Mouse (Mus musculus) thymus, postnatal 0 days (tissue): ENCODE data around the gene Ar. TPM values are rescaled to one million over a fixed set of nuclear protein-coding genes. Genes with fewer than 3 reads are reported as not detected.

Experiments
- DNase-seq: peaks from one replicate; pipeline ENCODE4 v3.0.0-alpha.2; 2015; ENCODE audit warnings: low spot score
- polyA plus RNA-seq: library from polyadenylated mRNA; unstranded; fragments of >200 nt; fragmentation: Nextera tagmentation; extraction: Ambion mirVana; gene quantifications from 2 replicates; pipeline ENCODE4 v1.2.1, GENCODE M21; 2015

Ar gene
- polyA plus RNA-seq = 0.22 and 0.28 TPM in 2 replicates

- no peak for DNase-seq
These were observed at the start of gene Ar for GRCm38 (mm10) chrX:98148531-98149342. Gene Ar, plus strand, starts transcription at chrX:98148769.

DNA sequence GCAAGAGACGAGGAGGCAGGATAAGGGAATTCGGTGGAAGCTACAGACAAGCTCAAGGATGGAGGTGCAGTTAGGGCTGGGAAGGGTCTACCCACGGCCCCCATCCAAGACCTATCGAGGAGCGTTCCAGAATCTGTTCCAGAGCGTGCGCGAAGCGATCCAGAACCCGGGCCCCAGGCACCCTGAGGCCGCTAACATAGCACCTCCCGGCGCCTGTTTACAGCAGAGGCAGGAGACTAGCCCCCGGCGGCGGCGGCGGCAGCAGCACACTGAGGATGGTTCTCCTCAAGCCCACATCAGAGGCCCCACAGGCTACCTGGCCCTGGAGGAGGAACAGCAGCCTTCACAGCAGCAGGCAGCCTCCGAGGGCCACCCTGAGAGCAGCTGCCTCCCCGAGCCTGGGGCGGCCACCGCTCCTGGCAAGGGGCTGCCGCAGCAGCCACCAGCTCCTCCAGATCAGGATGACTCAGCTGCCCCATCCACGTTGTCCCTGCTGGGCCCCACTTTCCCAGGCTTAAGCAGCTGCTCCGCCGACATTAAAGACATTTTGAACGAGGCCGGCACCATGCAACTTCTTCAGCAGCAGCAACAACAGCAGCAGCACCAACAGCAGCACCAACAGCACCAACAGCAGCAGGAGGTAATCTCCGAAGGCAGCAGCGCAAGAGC lies 1.3 kb downstream of the Ar start:
- DNase-seq = no peak

- no peak for DNase-seq
These were observed 2.0 kb downstream of the Ar start for GRCm38 (mm10) chrX:98150393-98151119.

DNA sequence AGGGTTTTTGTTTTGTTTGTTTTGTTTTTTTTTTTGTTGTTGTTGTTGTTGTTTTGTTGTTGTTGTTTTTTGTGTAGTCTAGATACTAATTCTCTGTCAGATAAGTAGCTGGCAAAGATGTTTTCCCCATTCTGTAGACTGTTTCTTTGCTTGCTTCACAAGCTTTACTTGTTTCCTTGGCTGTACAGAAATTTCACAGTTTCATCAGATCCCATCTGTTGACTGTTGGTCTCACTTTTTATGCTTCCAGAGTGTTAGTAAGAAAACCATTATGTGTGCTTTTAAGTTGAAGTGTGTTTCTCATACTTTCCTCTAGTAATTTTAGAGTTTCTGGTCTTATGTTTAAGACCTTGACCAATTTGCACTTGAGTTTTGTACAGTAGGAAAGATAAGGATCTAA lies 41.2 kb downstream of the Ar start:
- no peak for DNase-seq

DNA sequence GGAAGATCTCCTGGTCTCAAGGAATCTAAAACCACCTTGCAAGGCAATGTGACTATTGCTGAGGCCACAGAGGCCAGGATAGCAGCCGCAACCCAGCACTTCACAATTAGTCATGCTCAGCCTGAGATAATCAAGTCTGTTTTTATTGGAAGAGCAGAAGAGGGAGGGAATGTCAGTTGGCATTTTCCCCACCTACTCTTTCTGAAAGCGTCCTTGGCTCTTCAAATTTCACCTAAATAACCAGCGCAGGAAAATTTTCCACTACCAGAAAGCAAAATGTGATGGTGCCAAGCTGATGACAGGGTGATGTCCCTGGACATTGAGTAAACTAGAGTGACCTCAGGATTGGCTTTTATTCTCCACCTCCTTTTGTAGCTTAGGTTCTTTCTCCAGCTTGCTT lies 57.2 kb downstream of the Ar start:
- DNase-seq = no peak

DNA sequence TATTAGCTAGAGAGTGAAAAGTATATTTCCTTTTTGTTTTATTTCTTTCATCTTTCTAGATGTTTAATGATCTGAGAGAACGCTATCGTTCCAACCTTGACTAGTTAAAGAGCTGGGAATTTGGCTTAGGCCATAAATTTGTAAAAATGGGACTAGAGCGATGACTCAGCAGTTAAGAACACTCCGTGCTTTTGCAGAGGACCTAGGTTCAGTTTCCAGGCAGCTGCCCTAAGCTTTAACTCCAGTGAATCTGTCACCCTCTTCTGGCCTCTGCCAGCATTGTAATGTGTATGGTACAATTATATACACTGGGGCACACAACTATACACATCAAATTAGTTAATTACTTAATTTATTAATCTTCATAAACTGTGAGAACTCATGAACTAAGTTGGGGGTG lies 58.6 kb downstream of the Ar start:
- DNase-seq = no peak

GRCm38 (mm10) chrX:98216103-98216502 lies 67.5 kb downstream of the Ar start:
- DNase-seq = no peak

- no peak for DNase-seq
These were observed 90.4 kb downstream of the Ar start for GRCm38 (mm10) chrX:98239011-98239410.

DNA sequence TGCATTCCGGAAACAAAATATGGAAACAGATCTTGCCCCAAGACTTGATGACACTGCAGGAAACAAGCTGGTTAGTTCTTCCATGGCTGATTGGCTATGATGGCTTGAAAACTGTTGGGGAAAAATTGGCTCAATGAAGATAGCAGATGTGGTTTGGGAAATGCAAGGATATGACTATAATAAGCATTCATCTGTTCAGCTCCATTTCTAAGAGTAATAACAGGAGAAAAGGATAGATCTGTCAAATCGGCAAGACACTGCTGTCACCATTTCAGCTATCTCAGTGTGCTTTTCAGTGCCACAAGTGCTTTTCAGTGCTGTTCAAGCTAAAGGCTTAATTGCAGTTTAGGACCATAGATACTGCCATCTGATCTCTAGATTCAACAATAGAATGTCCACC lies 96.5 kb downstream of the Ar start:
- no peak for DNase-seq

DNA sequence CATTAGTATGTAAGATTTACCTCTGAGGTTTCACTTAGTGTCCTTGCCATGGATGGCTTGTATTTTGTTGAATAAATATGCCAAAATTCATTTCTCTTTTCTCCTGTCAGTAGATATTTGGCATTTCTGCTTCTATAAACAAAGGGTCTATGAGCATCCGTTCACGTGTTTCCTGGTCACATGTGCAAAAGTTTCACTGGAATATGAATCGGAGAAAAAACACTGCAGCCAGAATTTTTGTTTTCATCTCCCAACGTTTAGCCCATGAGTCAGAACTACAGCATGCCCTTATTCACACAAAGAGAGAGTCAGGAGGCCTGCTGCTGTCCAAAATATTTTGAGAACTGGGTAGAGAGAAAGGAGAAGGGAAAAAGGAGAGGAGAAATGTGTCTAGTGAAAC lies 99.8 kb downstream of the Ar start:
- no peak for DNase-seq

GRCm38 (mm10) chrX:98259620-98260019 lies 111.1 kb downstream of the Ar start:
- peak; percentile 28 for DNase-seq

DNA sequence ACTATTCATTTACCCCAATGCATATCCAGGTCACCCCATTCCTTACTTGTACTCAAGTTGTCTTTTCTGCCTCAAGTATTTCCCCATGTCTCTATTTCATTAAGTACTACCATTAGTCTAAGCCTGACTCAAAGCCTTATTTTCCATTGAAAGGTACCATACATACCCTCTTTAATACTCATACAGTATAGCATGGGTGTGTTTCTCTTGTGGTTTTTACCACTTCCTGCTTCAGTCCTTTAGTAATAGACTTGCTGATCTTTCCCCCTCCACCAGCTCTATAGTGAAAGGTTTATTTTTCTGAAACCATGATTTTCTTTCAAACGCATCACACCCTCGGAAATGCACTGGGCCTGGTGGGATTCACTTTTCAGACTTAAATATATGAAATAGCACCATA lies 117.2 kb downstream of the Ar start:
- DNase-seq = no peak

GRCm38 (mm10) chrX:98271361-98271760 lies 122.8 kb downstream of the Ar start:
- DNase-seq = no peak

- DNase-seq = no peak
These were observed 143.2 kb downstream of the Ar start for GRCm38 (mm10) chrX:98291763-98292162.

GRCm38 (mm10) chrX:98300685-98301084 lies 152.1 kb downstream of the Ar start:
- no peak for DNase-seq

- no peak for DNase-seq
These were observed 153.4 kb downstream of the Ar start for GRCm38 (mm10) chrX:98301924-98302323.

DNA sequence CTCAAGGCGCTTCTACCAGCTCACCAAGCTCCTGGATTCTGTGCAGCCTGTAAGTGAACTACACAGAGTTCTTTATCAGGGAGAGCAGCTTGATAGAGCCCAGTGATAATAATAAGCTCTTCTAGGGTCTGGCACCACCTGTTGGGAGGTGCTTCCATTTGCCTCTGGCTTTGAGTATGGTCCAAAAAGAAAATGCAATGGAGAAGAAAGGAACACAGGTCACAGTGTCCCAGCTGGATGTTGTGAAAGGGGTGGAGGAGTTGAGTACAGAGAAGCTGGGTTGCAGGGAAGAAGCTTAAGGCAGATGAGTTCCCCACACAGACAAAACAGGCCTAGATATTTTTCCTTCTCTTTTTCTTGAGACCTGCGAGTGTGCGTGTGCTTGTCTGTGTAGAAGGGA lies 167.4 kb downstream of the Ar start:
- no peak for DNase-seq

GRCm38 (mm10) chrX:98317483-98317882 lies 168.9 kb downstream of the Ar start:
- DNase-seq = no peak

DNA sequence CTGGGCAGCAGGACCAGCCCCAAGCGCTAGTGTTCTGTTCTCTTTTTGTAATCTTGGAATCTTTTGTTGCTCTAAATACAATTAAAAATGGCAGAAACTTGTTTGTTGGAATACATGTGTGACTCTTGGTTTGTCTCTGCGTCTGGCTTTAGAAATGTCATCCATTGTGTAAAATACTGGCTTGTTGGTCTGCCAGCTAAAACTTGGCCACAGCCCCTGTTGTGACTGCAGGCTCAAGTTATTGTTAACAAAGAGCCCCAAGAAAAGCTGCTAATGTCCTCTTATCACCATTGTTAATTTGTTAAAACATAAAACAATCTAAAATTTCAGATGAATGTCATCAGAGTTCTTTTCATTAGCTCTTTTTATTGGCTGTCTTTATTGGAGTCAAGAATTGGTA lies 174.5 kb downstream of the Ar start:
- no peak for DNase-seq

- no peak for DNase-seq
These were observed 198.9 kb downstream of the Ar start for GRCm38 (mm10) chrX:98347481-98347880.

- DNase-seq = no peak
These were observed 199.5 kb downstream of the Ar start for GRCm38 (mm10) chrX:98348036-98348435.
